Mouse (Mus musculus): Measurements from ENCODE around the gene Sept8.

The Sept8 gene

GRCm38 (mm10) chr11:53585510-53585909 lies 66.5 kb downstream of the Sept8 start:
- DNase-seq = no peak

- no peak for DNase-seq
Measured at GRCm38 (mm10) chr11:53588279-53588678, 69.2 kb downstream of the Sept8 start.

- DNase-seq = peak in 1 of 2 experiments; percentile 24
Measured at GRCm38 (mm10) chr11:53590368-53590768, 71.3 kb downstream of the Sept8 start.

- no peak for DNase-seq
Measured at GRCm38 (mm10) chr11:53591116-53591515, 72.1 kb downstream of the Sept8 start.
